Mouse (Mus musculus): Measurements from ENCODE around the gene Gas8.
"Not testable (repeated sequence)": the region's sequence is repeated elsewhere in the genome, so short reads cannot be mapped to it uniquely, and the experiment has no call there.

DNA sequence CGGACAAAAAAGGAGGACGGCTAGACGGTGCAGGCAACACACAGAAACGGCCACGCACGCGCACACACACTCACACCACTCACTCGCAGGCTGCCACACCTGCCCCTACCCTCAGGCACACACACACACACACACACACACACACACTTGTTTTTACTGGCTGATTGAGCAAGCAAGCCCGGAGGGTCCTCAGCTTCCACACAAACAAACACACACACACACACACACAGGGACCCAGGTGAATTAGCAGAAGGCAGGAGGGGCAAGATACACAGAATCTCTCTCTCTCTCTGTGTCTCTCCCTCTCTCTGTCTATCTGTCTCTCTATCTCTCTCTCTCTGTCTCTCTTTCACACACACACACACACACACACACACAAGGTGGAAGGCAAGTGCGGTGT is 56.8 kb downstream of the Gas8 start:
- not testable (repeated sequence) for TF ChIP-seq CTCF, POLR2A (IDR thresholded peaks at IDR 0.05; ENCODE audit: insufficient read depth, low read depth, low read length)

All from olfactory bulb, adult 2 months (tissue).